In the genomic region with DNA sequence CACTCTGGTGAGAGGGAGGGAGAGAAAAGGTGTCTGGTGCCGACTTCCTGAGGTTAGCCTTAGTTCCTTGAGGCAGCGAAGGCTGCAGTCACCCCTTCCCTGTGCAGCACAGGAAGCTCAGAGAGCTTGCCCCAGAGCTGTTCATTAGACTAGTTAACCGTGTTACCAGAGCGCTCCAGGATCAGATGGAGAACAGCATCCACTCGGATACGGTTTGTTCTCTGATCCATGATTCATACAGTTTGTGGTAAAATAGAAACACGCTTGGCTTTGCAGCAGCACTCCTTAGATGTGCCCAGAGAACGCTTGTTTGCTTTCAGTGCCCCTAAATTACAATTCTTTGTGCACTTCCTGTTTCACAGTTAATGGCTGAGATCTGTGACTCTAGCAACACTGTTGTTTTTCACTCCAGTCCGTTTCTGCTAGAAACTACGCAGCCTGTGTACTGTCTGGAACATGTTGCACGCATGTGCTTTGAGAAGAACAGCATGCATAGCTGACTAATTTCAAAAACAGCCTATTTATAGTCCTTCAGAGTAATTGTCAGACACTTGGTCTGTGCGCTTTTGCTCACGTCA, we compare ENCODE assay signal across 1 mouse cellular context.
TF ChIP-seq lines count a peak whose summit lies in the region.

No protein-coding gene starts in this region.

TF ChIP-seq in CH12.LX, 34 proteins besides CTCF, POLR2A, EP300 and RAD21 (continued from another document):
- TF ChIP-seq MAZ (IDR thresholded peaks at IDR 0.05; ENCODE audit: low read depth, low read length) (0 out of 2 replicates have a peak, but pooled peaks have one; percentile 13), ZNF384 (IDR thresholded peaks at IDR 0.05; ENCODE audit: low read depth, low read length) (no peak), ZC3H11A (IDR thresholded peaks at IDR 0.05; ENCODE audit: low read depth, low read length) (no peak)
